Mouse (Mus musculus) forebrain, embryonic 13.5 days (tissue): ENCODE data around the gene Fzd4. TPM values are rescaled to one million over a fixed set of nuclear protein-coding genes. Genes with fewer than 3 reads are reported as not detected.
A peak's percentile ranks its signal among the peaks of the same experiment; 100 is the strongest.

Source experiments
- ATAC-seq: fragments of 200-750 bp; cut with Nextera tagmentation; 2 replicates; pipeline ENCODE4 v1.8.0; 2017
- H3K27ac ChIP-seq: fragments of 300-500 bp; sonication (generic); 2 replicates; pipeline ENCODE4 v1.5.1; 2015; ENCODE audit warnings: inconsistent platforms, mild to moderate bottlenecking, moderate library complexity
- H3K27me3 ChIP-seq: fragments of 300-500 bp; sonication (generic); 2 replicates; pipeline ENCODE4 v1.6.1; 2015; ENCODE audit warnings: mild to moderate bottlenecking, inconsistent platforms
- H3K36me3 ChIP-seq: fragments of 300-500 bp; sonication (generic); 2 replicates; pipeline ENCODE4 v1.6.1; 2015; ENCODE audit warnings: mild to moderate bottlenecking, inconsistent platforms; ENCODE audit not compliant: poor library complexity, severe bottlenecking
- H3K4me1 ChIP-seq: fragments of 300-500 bp; sonication (generic); 2 replicates; pipeline ENCODE4 v1.6.1; 2015; ENCODE audit warnings: inconsistent platforms
- H3K4me2 ChIP-seq: fragments of 300-500 bp; sonication (generic); 2 replicates; pipeline ENCODE4 v1.6.1; 2015; ENCODE audit warnings: inconsistent platforms, mild to moderate bottlenecking, moderate library complexity
- H3K4me3 ChIP-seq: fragments of 300-500 bp; sonication (generic); 2 replicates; pipeline ENCODE4 v1.5.1; 2015; ENCODE audit warnings: mild to moderate bottlenecking, inconsistent platforms
- H3K9ac ChIP-seq: fragments of 300-500 bp; sonication (generic); 2 replicates; pipeline ENCODE4 v1.6.1; 2015; ENCODE audit warnings: mild to moderate bottlenecking, inconsistent platforms
- H3K9me3 ChIP-seq: fragments of 300-500 bp; sonication (generic); replicated peaks from 2 replicates; pipeline ENCODE4 v1.6.1; 2016; ENCODE audit warnings: inconsistent platforms
- WGBS: fragments of 180-500 bp; shearing (Covaris S2); methylation state at CpG from one replicate; pipeline ENCODE4 v1.1.7; 2015; 5-methylcytosine and 5-hydroxymethylcytosine counted together
- polyA plus RNA-seq: library from polyadenylated mRNA; unstranded; fragments of >200 nt; fragmentation: Nextera tagmentation; extraction: Ambion mirVana; gene quantifications from 2 replicates; pipeline ENCODE4 v1.2.1, GENCODE M21; 2015

The Fzd4 gene
- polyA plus RNA-seq, 1 experiment from 2014 or later: 1.3 TPM

- 61% methylated on average over 9 of the region's 9 CpGs for WGBS
- no peak overlapping the region for H3K27ac ChIP-seq
Measured at GRCm38 (mm10) chr7:89433193-89433892, 29.2 kb downstream of the Fzd4 start.

GRCm38 (mm10) chr7:89433893-89434616, 29.9 kb downstream of the Fzd4 start:
- 67% methylated on average over 8 of the region's 8 CpGs for WGBS
- no peaks in the 10 kb centered on the region for H3K27me3 ChIP-seq
- H3K27ac ChIP-seq: no peak overlapping the region
- H3K4me2 ChIP-seq: no peak overlapping the region
- H3K4me1 ChIP-seq: 0 out of 2 replicates have a peak, but pooled peaks cover 3% of the 10 kb centered on the region
- no peak overlapping the region for H3K9ac ChIP-seq
- no peak for ATAC-seq
- H3K9me3 ChIP-seq: no peaks in the 10 kb centered on the region
- no peaks in the 10 kb centered on the region for H3K36me3 ChIP-seq
- no peak overlapping the region for H3K4me3 ChIP-seq

More at GRCm38 (mm10) chr7:89433193-89433892, 29.2 kb downstream of the Fzd4 start:
- Histone ChIP-seq H3K4me1 (0 out of 2 replicates have a peak, but pooled peaks cover 3% of the 10 kb centered on the region), H3K36me3 (no peaks in the 10 kb centered on the region), H3K4me3 (no peak overlapping the region), H3K27me3 (no peaks in the 10 kb centered on the region), H3K4me2 (no peak overlapping the region), H3K9ac (no peak overlapping the region), H3K9me3 (no peaks in the 10 kb centered on the region)
- ATAC-seq: peak; percentile 84

- no peak overlapping the region for H3K4me3 ChIP-seq
- H3K4me1 ChIP-seq: 0 out of 2 replicates have a peak, but pooled peaks cover 3% of the 10 kb centered on the region
- no peak for ATAC-seq
- H3K27ac ChIP-seq: no peak overlapping the region
- no peak overlapping the region for H3K4me2 ChIP-seq
- H3K36me3 ChIP-seq: no peaks in the 10 kb centered on the region
- H3K9me3 ChIP-seq: no peaks in the 10 kb centered on the region
- WGBS: 92% methylated on average over 5 of the region's 5 CpGs
- no peaks in the 10 kb centered on the region for H3K27me3 ChIP-seq
- H3K9ac ChIP-seq: no peak overlapping the region
Measured at GRCm38 (mm10) chr7:89436404-89436803, 32.2 kb downstream of the Fzd4 start.

GRCm38 (mm10) chr7:89437589-89437988, 33.4 kb downstream of the Fzd4 start:
- Histone ChIP-seq H3K9me3 (no peaks in the 10 kb centered on the region), H3K27ac (no peak overlapping the region), H3K4me2 (no peak overlapping the region), H3K36me3 (no peaks in the 10 kb centered on the region), H3K27me3 (no peaks in the 10 kb centered on the region), H3K9ac (no peak overlapping the region), H3K4me1 (0 out of 2 replicates have a peak, but pooled peaks cover 3% of the 10 kb centered on the region), H3K4me3 (no peak overlapping the region)
- WGBS: 61% methylated on average over 4 of the region's 4 CpGs
- ATAC-seq: peak; percentile 57; the same call in 1 of the 2 replicates

GRCm38 (mm10) chr7:89441291-89441690, 37.1 kb downstream of the Fzd4 start:
- H3K9ac ChIP-seq: no peak overlapping the region
- no peak for ATAC-seq
- no peaks in the 10 kb centered on the region for H3K27me3 ChIP-seq
- no peak overlapping the region for H3K4me3 ChIP-seq
- H3K36me3 ChIP-seq: no peaks in the 10 kb centered on the region
- H3K4me2 ChIP-seq: no peak overlapping the region
- WGBS: 76% methylated on average over 7 of the region's 7 CpGs
- no peaks in the 10 kb centered on the region for H3K4me1 ChIP-seq
- no peak overlapping the region for H3K27ac ChIP-seq
- no peaks in the 10 kb centered on the region for H3K9me3 ChIP-seq

GRCm38 (mm10) chr7:89442242-89442641, 38.1 kb downstream of the Fzd4 start:
- ATAC-seq: no peak
- Histone ChIP-seq H3K36me3 (no peaks in the 10 kb centered on the region), H3K27ac (no peak overlapping the region), H3K4me2 (no peak overlapping the region), H3K4me1 (no peaks in the 10 kb centered on the region), H3K27me3 (no peaks in the 10 kb centered on the region), H3K9ac (no peak overlapping the region), H3K9me3 (no peaks in the 10 kb centered on the region), H3K4me3 (no peak overlapping the region)
- WGBS: 69% methylated on average over 4 of the region's 4 CpGs

GRCm38 (mm10) chr7:89445137-89445536, 41.0 kb downstream of the Fzd4 start:
- Histone ChIP-seq H3K36me3 (no peaks in the 10 kb centered on the region), H3K9ac (no peak overlapping the region)

GRCm38 (mm10) chr7:89450312-89450711, 46.2 kb downstream of the Fzd4 start:
- Histone ChIP-seq H3K4me2 (no peak overlapping the region), H3K36me3 (no peaks in the 10 kb centered on the region), H3K27ac (no peak overlapping the region), H3K27me3 (no peaks in the 10 kb centered on the region), H3K4me3 (no peak overlapping the region), H3K4me1 (no peaks in the 10 kb centered on the region), H3K9ac (no peak overlapping the region), H3K9me3 (no peaks in the 10 kb centered on the region)
- ATAC-seq: no peak
- 68% methylated on average over 2 of the region's 2 CpGs for WGBS

More at GRCm38 (mm10) chr7:89445137-89445536, 41.0 kb downstream of the Fzd4 start:
- Histone ChIP-seq H3K4me2 (no peak overlapping the region), H3K9me3 (no peaks in the 10 kb centered on the region), H3K4me1 (no peaks in the 10 kb centered on the region), H3K27me3 (no peaks in the 10 kb centered on the region), H3K4me3 (no peak overlapping the region), H3K27ac (no peak overlapping the region)
- no peak for ATAC-seq
- 94% methylated on average over 4 of the region's 4 CpGs for WGBS

- no peaks in the 10 kb centered on the region for H3K36me3 ChIP-seq
- no peak overlapping the region for H3K4me2 ChIP-seq
- H3K9ac ChIP-seq: no peak overlapping the region
- H3K9me3 ChIP-seq: no peaks in the 10 kb centered on the region
- H3K4me3 ChIP-seq: no peak overlapping the region
- ATAC-seq: no peak
- H3K4me1 ChIP-seq: 0 out of 2 replicates have a peak, but pooled peaks cover 5% of the 10 kb centered on the region
- WGBS: 43% methylated on average over 7 of the region's 7 CpGs
- H3K27ac ChIP-seq: no peak overlapping the region
- no peaks in the 10 kb centered on the region for H3K27me3 ChIP-seq
Measured at GRCm38 (mm10) chr7:89456380-89457076, 52.4 kb downstream of the Fzd4 start.

GRCm38 (mm10) chr7:89459691-89460090, 55.5 kb downstream of the Fzd4 start:
- 0 out of 2 replicates have a peak, but pooled peaks cover 8% of the 10 kb centered on the region for H3K4me1 ChIP-seq
- no peaks in the 10 kb centered on the region for H3K27me3 ChIP-seq
- H3K27ac ChIP-seq: no peak overlapping the region
- no peak for ATAC-seq
- H3K4me2 ChIP-seq: no peak overlapping the region
- 84% methylated on average over 2 of the region's 2 CpGs for WGBS
- H3K9ac ChIP-seq: no peak overlapping the region
- H3K36me3 ChIP-seq: no peaks in the 10 kb centered on the region
- H3K9me3 ChIP-seq: no peaks in the 10 kb centered on the region
- no peak overlapping the region for H3K4me3 ChIP-seq

GRCm38 (mm10) chr7:89460911-89461310, 56.8 kb downstream of the Fzd4 start:
- H3K36me3 ChIP-seq: no peaks in the 10 kb centered on the region
- 0 out of 2 replicates have a peak, but pooled peaks cover 8% of the 10 kb centered on the region for H3K4me1 ChIP-seq
- no peaks in the 10 kb centered on the region for H3K9me3 ChIP-seq
- H3K27me3 ChIP-seq: no peaks in the 10 kb centered on the region
- no peak overlapping the region for H3K27ac ChIP-seq
- no peak for ATAC-seq
- H3K4me2 ChIP-seq: no peak overlapping the region
- no peak overlapping the region for H3K4me3 ChIP-seq
- no peak overlapping the region for H3K9ac ChIP-seq

- no peak overlapping the region for H3K27ac ChIP-seq
- H3K9me3 ChIP-seq: no peaks in the 10 kb centered on the region
- no peak overlapping the region for H3K9ac ChIP-seq
- H3K36me3 ChIP-seq: no peaks in the 10 kb centered on the region
- WGBS: 73% methylated on average over 3 of the region's 3 CpGs
- no peaks in the 10 kb centered on the region for H3K27me3 ChIP-seq
- H3K4me2 ChIP-seq: no peak overlapping the region
- 0 out of 2 replicates have a peak, but pooled peaks cover 6% of the 10 kb centered on the region for H3K4me1 ChIP-seq
- no peak overlapping the region for H3K4me3 ChIP-seq
- no peak for ATAC-seq
Measured at GRCm38 (mm10) chr7:89461351-89461750, 57.2 kb downstream of the Fzd4 start.
